Mouse (Mus musculus) spleen, adult 2 months (tissue): ENCODE results near the gene Cfb.

ENCODE experiments used
- CTCF ChIP-seq: fragments of 200-500 bp; IDR thresholded peaks from 2 replicates; pipeline ENCODE4 v1.5.1; 2011; ENCODE audit warnings: mild to moderate bottlenecking, inconsistent platforms; ENCODE audit not compliant: insufficient read depth, insufficient read length, insufficient replicate concordance; ENCODE audit errors: extremely low read depth
- POLR2A ChIP-seq: fragments of 200-500 bp; IDR thresholded peaks from 2 replicates; pipeline ENCODE4 v1.6.1; 2011; ENCODE audit warnings: low read depth, low read length, inconsistent platforms

DNA sequence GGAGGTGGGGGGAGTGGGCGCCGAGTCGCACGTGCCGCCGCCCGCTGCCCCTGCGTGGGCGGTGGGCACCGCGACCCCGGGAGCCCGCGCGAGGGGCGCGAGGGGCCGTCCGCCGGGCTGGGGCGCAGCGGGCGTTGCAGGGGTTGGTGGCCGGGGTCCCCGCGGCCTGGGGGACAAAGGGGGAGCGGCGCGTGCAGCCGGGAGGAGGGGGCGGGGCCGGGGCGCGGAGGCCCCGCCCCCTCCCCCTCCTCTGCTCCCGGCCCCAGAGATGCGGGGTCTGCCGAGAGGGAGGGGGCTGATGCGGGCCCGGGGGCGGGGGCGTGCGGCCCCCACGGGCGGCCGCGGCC, 36.4 kb upstream of the Cfb start:
- no peak for TF ChIP-seq POLR2A
- TF ChIP-seq CTCF, result no peak
